Mouse (Mus musculus) midbrain, embryonic 10.5 days (tissue): Measurements from ENCODE around the gene Hist1h2ad. TPM values are rescaled to one million over a fixed set of nuclear protein-coding genes. Genes with fewer than 3 reads are reported as not detected.
"Not testable (repeated sequence)": the region's sequence is repeated elsewhere in the genome, so short reads cannot be mapped to it uniquely, and the experiment has no call there.

Source experiments
- DNase-seq: peaks from one replicate; pipeline ENCODE4 v3.0.0-alpha.2; 2017; ENCODE audit warnings: low spot score
- H3K27ac ChIP-seq: fragments of 300-500 bp; sonication (generic); replicated peaks from 2 replicates; pipeline ENCODE4 v1.5.1; 2016; ENCODE audit warnings: mild to moderate bottlenecking
- H3K27me3 ChIP-seq: fragments of 300-500 bp; sonication (generic); 2 replicates; pipeline ENCODE4 v1.6.1; 2016; ENCODE audit warnings: low read depth, mild to moderate bottlenecking; ENCODE audit not compliant: poor library complexity, severe bottlenecking
- H3K36me3 ChIP-seq: fragments of 300-500 bp; sonication (generic); 2 replicates; pipeline ENCODE4 v1.6.1; 2016; ENCODE audit warnings: mild to moderate bottlenecking, moderate library complexity
- H3K4me1 ChIP-seq: fragments of 300-500 bp; sonication (generic); 2 replicates; pipeline ENCODE4 v1.6.1; 2016
- H3K4me3 ChIP-seq: fragments of 300-500 bp; sonication (generic); 2 replicates; pipeline ENCODE4 v1.5.1; 2016; ENCODE audit warnings: mild to moderate bottlenecking, moderate library complexity
- H3K9me3 ChIP-seq: fragments of 300-500 bp; sonication (generic); replicated peaks from 2 replicates; pipeline ENCODE4 v1.6.1; 2016; ENCODE audit warnings: mild to moderate bottlenecking
- WGBS: fragments of 180-500 bp; shearing (Covaris S2); methylation state at CpG from one replicate; pipeline ENCODE4 v1.1.7; 2016; 5-methylcytosine and 5-hydroxymethylcytosine counted together
- polyA plus RNA-seq: library from polyadenylated mRNA; unstranded; fragments of >200 nt; fragmentation: Nextera tagmentation; extraction: Ambion mirVana; gene quantifications from 2 replicates; pipeline ENCODE4 v1.2.1, GENCODE M21; 2016

Gene Hist1h2ad
- polyA plus RNA-seq, 1 experiment from 2014 or later = 1.3 TPM

- DNase-seq = no peak
- Histone ChIP-seq H3K36me3 (no peaks in the 10 kb centered on the region), H3K4me3 (peak overlapping the region; percentile 49), H3K27ac (peak overlapping the region; percentile 94), H3K27me3 (no peaks in the 10 kb centered on the region), H3K4me1 (peaks cover 42% of the 10 kb centered on the region), H3K9me3 (no peaks in the 10 kb centered on the region; the same call in 1 of the 2 replicates)
- WGBS = 5% methylated on average over 1 of the region's 1 CpGs
Measured at GRCm38 (mm10) chr13:23586940-23587225, 12.7 kb downstream of the Hist1h2ad start.

- 97% methylated on average over 7 of the region's 7 CpGs for WGBS
- Histone ChIP-seq H3K4me1 (peaks cover 9% of the 10 kb centered on the region), H3K27me3 (no peaks in the 10 kb centered on the region), H3K4me3 (no peak overlapping the region), H3K9me3 (no peaks in the 10 kb centered on the region; the same call in 1 of the 2 replicates), H3K27ac (no peak overlapping the region), H3K36me3 (no peaks in the 10 kb centered on the region)
- no peak for DNase-seq
Measured at GRCm38 (mm10) chr13:23591206-23591605, 17.0 kb downstream of the Hist1h2ad start.

DNA sequence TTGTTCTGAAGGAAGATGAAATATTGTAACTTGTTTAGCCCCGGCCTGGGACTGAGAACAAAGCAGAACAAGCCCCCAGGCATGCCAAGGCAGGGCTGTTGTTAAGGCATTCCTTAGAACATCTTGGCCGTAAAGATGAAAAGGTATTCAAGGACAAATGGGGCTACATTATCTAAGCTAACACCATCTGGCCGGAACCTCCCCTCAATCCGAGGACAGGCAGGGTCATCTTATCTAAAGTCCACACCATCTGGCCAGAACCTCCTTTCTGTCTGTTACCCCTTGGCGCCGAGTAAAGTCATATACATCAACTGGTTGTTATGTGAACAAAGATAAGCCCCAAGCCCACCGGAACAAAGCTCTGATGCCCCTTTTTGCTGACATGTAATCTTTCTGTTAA lies 17.7 kb downstream of the Hist1h2ad start:
- not testable (repeated sequence) for H3K4me3 ChIP-seq, H3K4me1 ChIP-seq, H3K27me3 ChIP-seq, H3K36me3 ChIP-seq, H3K9me3 ChIP-seq, H3K27ac ChIP-seq, DNase-seq
- WGBS = 92% methylated on average over 7 of the region's 7 CpGs

DNA sequence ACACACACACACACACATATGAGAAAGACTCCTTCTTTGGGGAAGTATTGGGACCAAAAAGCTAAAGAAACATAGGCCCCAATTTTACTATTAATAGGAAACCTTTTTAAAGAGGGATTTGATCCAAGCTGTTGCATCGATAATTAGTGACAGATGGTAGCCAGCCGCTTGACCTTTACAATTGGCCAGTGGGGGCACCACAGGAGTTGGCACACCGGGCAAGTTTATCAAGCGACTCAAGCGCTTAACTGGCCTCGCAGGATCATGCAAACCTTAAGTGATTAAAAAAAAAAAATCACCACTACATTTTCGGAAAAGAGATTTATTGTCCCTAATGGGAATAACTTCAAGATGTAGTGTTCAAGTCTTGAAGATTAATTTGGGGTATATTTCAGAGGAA lies 18.4 kb downstream of the Hist1h2ad start:
- no peaks in the 10 kb centered on the region for H3K27me3 ChIP-seq
- H3K4me1 ChIP-seq = no peaks in the 10 kb centered on the region
- 90% methylated on average over 7 of the region's 7 CpGs for WGBS
- no peak for DNase-seq
- no peak overlapping the region for H3K27ac ChIP-seq
- H3K4me3 ChIP-seq = no peak overlapping the region
- no peaks in the 10 kb centered on the region for H3K36me3 ChIP-seq
- no peaks in the 10 kb centered on the region; the same call in 1 of the 2 replicates for H3K9me3 ChIP-seq

DNA sequence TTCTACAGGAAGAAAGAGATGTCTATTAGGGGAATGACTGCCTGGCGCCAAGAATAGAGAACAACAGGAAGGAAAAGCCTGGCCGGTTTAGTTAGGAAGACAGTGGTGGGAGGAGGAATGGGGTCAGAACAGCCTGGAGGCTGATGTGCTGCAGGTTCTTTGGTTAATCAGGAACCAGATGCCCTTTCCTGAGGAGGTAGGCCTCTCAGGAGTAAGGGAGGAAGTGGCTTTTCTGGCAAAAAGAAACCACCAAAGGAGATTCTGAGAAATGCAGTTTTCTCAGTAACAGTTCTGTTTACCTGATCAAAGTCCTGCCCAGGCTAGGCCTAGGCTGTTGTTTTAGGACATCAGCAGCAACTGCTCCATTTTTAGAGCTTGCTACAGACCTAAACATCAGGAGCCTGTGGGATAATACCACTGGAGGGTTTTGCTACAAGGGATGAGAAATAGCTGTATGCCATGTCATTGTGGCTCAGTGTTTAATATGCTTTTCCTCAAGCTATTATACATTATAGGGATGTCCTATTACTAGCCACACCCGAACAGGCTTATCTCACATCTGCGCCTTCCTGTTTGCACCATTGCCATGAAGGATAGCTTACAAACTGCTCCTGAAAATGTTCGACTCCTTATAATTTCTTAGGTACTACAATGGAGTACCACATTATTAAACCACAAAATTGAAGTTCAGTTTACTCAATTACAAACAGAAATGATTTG lies 19.0 kb downstream of the Hist1h2ad start:
- Histone ChIP-seq H3K27me3 (no peaks in the 10 kb centered on the region), H3K27ac (no peak overlapping the region), H3K4me1 (no peaks in the 10 kb centered on the region), H3K4me3 (no peak overlapping the region), H3K36me3 (no peaks in the 10 kb centered on the region), H3K9me3 (no peaks in the 10 kb centered on the region; the same call in 1 of the 2 replicates)
- WGBS = 84% methylated on average over 5 of the region's 5 CpGs
- DNase-seq = no peak

DNA sequence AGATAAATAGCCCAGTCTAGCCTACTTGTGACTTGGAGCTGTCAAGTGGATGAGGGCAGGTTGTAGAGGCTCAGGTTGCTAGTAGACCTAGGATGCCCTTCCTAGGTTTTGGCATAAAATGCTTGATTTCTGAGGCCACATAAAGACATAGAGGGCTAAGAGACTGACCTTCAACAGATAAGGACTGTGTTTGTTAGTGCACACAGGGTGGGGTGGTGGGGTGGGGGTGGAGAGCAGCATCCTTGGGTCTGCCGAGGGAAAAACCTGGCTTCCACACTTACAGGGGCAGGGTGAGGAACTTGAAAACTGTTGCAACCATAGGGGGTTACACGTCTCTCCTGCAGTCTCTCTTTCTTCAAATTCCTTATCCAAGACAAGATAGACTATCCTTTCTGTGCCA lies 21.0 kb downstream of the Hist1h2ad start:
- H3K4me1 ChIP-seq = no peaks in the 10 kb centered on the region
- no peak overlapping the region for H3K27ac ChIP-seq
- no peaks in the 10 kb centered on the region; the same call in 1 of the 2 replicates for H3K9me3 ChIP-seq
- no peak overlapping the region for H3K4me3 ChIP-seq
- DNase-seq = no peak
- no peaks in the 10 kb centered on the region for H3K36me3 ChIP-seq
- 78% methylated on average over 2 of the region's 2 CpGs for WGBS
- no peaks in the 10 kb centered on the region for H3K27me3 ChIP-seq

GRCm38 (mm10) chr13:23595622-23596372 lies 21.6 kb downstream of the Hist1h2ad start:
- H3K9me3 ChIP-seq = no peaks in the 10 kb centered on the region; the same call in 1 of the 2 replicates
- no peaks in the 10 kb centered on the region for H3K36me3 ChIP-seq
- DNase-seq = no peak
- 89% methylated on average over 7 of the region's 7 CpGs for WGBS
- H3K4me1 ChIP-seq = no peaks in the 10 kb centered on the region
- no peaks in the 10 kb centered on the region for H3K27me3 ChIP-seq
- H3K4me3 ChIP-seq = no peak overlapping the region
- H3K27ac ChIP-seq = no peak overlapping the region

- no peaks in the 10 kb centered on the region for H3K27me3 ChIP-seq
- DNase-seq = peak; percentile 74
- H3K36me3 ChIP-seq = no peaks in the 10 kb centered on the region
- no peak overlapping the region for H3K27ac ChIP-seq
- no peaks in the 10 kb centered on the region for H3K9me3 ChIP-seq
- WGBS = 9% methylated on average over 9 of the region's 9 CpGs
- H3K4me3 ChIP-seq = no peak overlapping the region
- H3K4me1 ChIP-seq = no peaks in the 10 kb centered on the region
Measured at GRCm38 (mm10) chr13:23597957-23598356, 23.8 kb downstream of the Hist1h2ad start.

- WGBS = 89% methylated on average over 7 of the region's 7 CpGs
- Histone ChIP-seq H3K36me3 (no peaks in the 10 kb centered on the region), H3K9me3 (no peaks in the 10 kb centered on the region), H3K4me3 (no peak overlapping the region), H3K27me3 (no peaks in the 10 kb centered on the region), H3K27ac (no peak overlapping the region), H3K4me1 (no peaks in the 10 kb centered on the region)
- no peak for DNase-seq
Measured at GRCm38 (mm10) chr13:23603182-23603699, 29.1 kb downstream of the Hist1h2ad start.

GRCm38 (mm10) chr13:23604452-23604851 lies 30.3 kb downstream of the Hist1h2ad start:
- DNase-seq = no peak
- H3K4me3 ChIP-seq = no peak overlapping the region
- H3K9me3 ChIP-seq = no peaks in the 10 kb centered on the region
- H3K27ac ChIP-seq = no peak overlapping the region
- H3K36me3 ChIP-seq = no peaks in the 10 kb centered on the region
- no peaks in the 10 kb centered on the region for H3K4me1 ChIP-seq
- H3K27me3 ChIP-seq = no peaks in the 10 kb centered on the region
- WGBS = 96% methylated on average over 3 of the region's 3 CpGs

GRCm38 (mm10) chr13:23605052-23605451 lies 30.9 kb downstream of the Hist1h2ad start:
- Histone ChIP-seq H3K4me1 (no peaks in the 10 kb centered on the region), H3K36me3 (no peaks in the 10 kb centered on the region), H3K27me3 (no peaks in the 10 kb centered on the region), H3K27ac (no peak overlapping the region), H3K9me3 (no peaks in the 10 kb centered on the region), H3K4me3 (no peak overlapping the region)
- DNase-seq = no peak
- 87% methylated on average over 3 of the region's 3 CpGs for WGBS

DNA sequence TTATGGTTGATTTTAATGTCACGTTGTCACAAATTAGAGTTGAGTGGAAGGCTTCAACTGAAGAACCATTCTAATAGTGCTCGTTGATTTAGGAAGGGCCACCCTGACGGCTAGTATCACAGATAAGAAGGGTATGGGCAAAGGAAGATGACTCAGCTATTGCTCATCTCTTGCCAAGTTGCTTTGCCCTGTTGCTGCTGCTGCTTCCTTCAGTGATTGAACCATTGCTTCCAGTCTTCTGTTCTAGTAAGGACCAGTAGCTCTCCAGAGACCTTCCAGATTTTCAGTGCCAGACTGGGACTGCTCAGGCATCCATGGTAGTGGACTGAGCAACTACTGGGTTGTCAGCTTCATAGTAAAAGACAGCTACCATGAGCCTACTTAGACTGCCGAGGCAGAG lies 35.0 kb downstream of the Hist1h2ad start:
- Histone ChIP-seq H3K27ac (no peak overlapping the region), H3K4me1 (no peaks in the 10 kb centered on the region), H3K4me3 (no peak overlapping the region), H3K36me3 (no peaks in the 10 kb centered on the region), H3K27me3 (no peaks in the 10 kb centered on the region), H3K9me3 (no peaks in the 10 kb centered on the region)
- no peak for DNase-seq
- 89% methylated on average over 4 of the region's 4 CpGs for WGBS

GRCm38 (mm10) chr13:23609844-23610243 lies 35.7 kb downstream of the Hist1h2ad start:
- no peaks in the 10 kb centered on the region for H3K36me3 ChIP-seq
- H3K27ac ChIP-seq = no peak overlapping the region
- H3K9me3 ChIP-seq = no peaks in the 10 kb centered on the region
- DNase-seq = no peak
- no peak overlapping the region for H3K4me3 ChIP-seq
- H3K27me3 ChIP-seq = no peaks in the 10 kb centered on the region
- H3K4me1 ChIP-seq = no peaks in the 10 kb centered on the region
